Mouse (Mus musculus): ENCODE measurements around the gene T.

GRCm38 (mm10) chr17:8388463-8388862 lies 45.8 kb upstream of the T start:
- no peak for TF ChIP-seq POLR2A (IDR thresholded peaks at IDR 0.05; ENCODE audit: borderline replicate concordance, extremely low read depth, insufficient read depth, insufficient read length, poor library complexity, severe bottlenecking)
- peak; percentile 83 for TF ChIP-seq CTCF (IDR thresholded peaks at IDR 0.05; ENCODE audit: borderline replicate concordance, extremely low read depth, insufficient read depth, insufficient read length)
